Mouse (Mus musculus): ENCODE results near the gene Myo5c. TPM values are rescaled to one million over a fixed set of nuclear protein-coding genes. Genes with fewer than 3 reads are reported as not detected.
A peak's percentile ranks its signal among the peaks of the same experiment; 100 is the strongest.

The Myo5c gene
- total and polyA plus RNA-seq, 3 experiments: 3.8 to 5.2 (median 4.4) TPM

GRCm38 (mm10) chr9:75313138-75313831, 81.5 kb downstream of the Myo5c start:
- peak; percentile 39 for DNase-seq (ENCODE audit: extremely low read depth)
- Histone ChIP-seq H3K27me3 (replicated peaks) (peaks cover 1% of the 10 kb centered on the region), H3K4me1 (ENCODE audit: control insufficient read depth in 1 of 2, insufficient read depth in 2 of 2) (peaks cover 6 to 10% of the 10 kb centered on the region in 2 experiments), H3K9ac (ENCODE audit: insufficient read depth, low read depth) (peak overlapping the region; percentile 54), H3K36me3 (replicated peaks in 1 of 2; ENCODE audit: control insufficient read depth in 1 of 2, insufficient read depth in 1 of 2, low read length in 1 of 2) (peaks cover 0 to 2% of the 10 kb centered on the region in 2 experiments), H3K4me2 (ENCODE audit: insufficient read depth, low read depth, poor library complexity, severe bottlenecking) (peak overlapping the region; percentile 99), H3K79me2 (replicated peaks; ENCODE audit: control insufficient read depth, extremely low read depth, insufficient read depth, poor library complexity, severe bottlenecking) (no peaks in the 10 kb centered on the region), H3K9me3 (replicated peaks; ENCODE audit: low read length) (no peaks in the 10 kb centered on the region), H3K27ac (ENCODE audit: insufficient read depth, low read depth) (no peak overlapping the region), H3K4me3 (replicated peaks in 1 of 3; ENCODE audit: low read depth in 2 of 3, low read length in 2 of 3, poor library complexity in 1 of 3) (peak overlapping the region; percentile 42 to 98 (median 67))
- in situ Hi-C loops (cut with MboI; ENCODE audit: low pct_ligation_motif_present, low pct_unique_long_range_greater_than_20kb, low sequenced_read_pairs) (loop anchor here (10.0 kb wide), 1 partner anchor 122 kb away; no protein-coding TSS in a partner anchor), dilution Hi-C loops (cut with MboI; ENCODE audit: extremely low pct_ligation_motif_present, extremely low pct_unique_long_range_greater_than_20kb, low sequenced_read_pairs) (no loop called here)
- TF ChIP-seq ELF1 (IDR thresholded peaks at IDR 0.05; ENCODE audit: low read depth, low read length) (peak; percentile 74), HCFC1 (IDR thresholded peaks at IDR 0.05; ENCODE audit: low read depth, low read length) (peak; percentile 37; the same call in 1 of the 2 replicates), GABPA (IDR thresholded peaks at IDR 0.05; ENCODE audit: insufficient replicate concordance, low read depth, low read length) (no peak), ZKSCAN1 (IDR thresholded peaks at IDR 0.05; ENCODE audit: borderline replicate concordance, low read depth, low read length) (no peak), BHLHE40 (IDR thresholded peaks at IDR 0.05; ENCODE audit: low read depth, low read length) (no peak), CHD2 (IDR thresholded peaks at IDR 0.05; ENCODE audit: low read length) (peak; percentile 66), RCOR1 (conservative IDR thresholded peaks at IDR 0.05; ENCODE audit: low read depth, low read length) (no peak), POLR2AphosphoS2 (IDR thresholded peaks at IDR 0.05; ENCODE audit: low read depth, low read length) (no peak), CTCF (conservative IDR thresholded peaks at IDR 0.05 in 1 of 2, IDR thresholded peaks at IDR 0.05 in 1 of 2; ENCODE audit: low read depth in 2 of 2, low read length in 2 of 2) (peak in 1 of 2 experiments; percentile 48; a peak in 2 of 4 replicates)

- DNase-seq (ENCODE audit: extremely low read depth): peak; percentile 52
- in situ Hi-C loops (cut with MboI; ENCODE audit: low pct_ligation_motif_present, low pct_unique_long_range_greater_than_20kb, low sequenced_read_pairs) (loop anchor here (10.0 kb wide), 1 partner anchor 121 kb away; no protein-coding TSS in a partner anchor), dilution Hi-C loops (cut with MboI; ENCODE audit: extremely low pct_ligation_motif_present, extremely low pct_unique_long_range_greater_than_20kb, low sequenced_read_pairs) (no loop called here)
- peaks cover 1% of the 10 kb centered on the region for H3K27me3 ChIP-seq (replicated peaks)
- H3K4me2 ChIP-seq (ENCODE audit: insufficient read depth, low read depth, poor library complexity, severe bottlenecking): peak overlapping the region; percentile 99
- peaks cover 3 to 10% of the 10 kb centered on the region in 2 experiments; a peak in 3 of 4 replicates for H3K4me1 ChIP-seq (ENCODE audit: control insufficient read depth in 1 of 2, insufficient read depth in 2 of 2)
- no peaks in the 10 kb centered on the region for H3K9me3 ChIP-seq (replicated peaks; ENCODE audit: low read length)
- TF ChIP-seq MXI1 (IDR thresholded peaks at IDR 0.05; ENCODE audit: low read depth, low read length): 0 out of 2 replicates have a peak, but pooled peaks have one; percentile 37
- no peak for TF ChIP-seq CHD2 (IDR thresholded peaks at IDR 0.05; ENCODE audit: low read length)
- TF ChIP-seq MEF2A (IDR thresholded peaks at IDR 0.05; ENCODE audit: borderline replicate concordance, low read depth, low read length): no peak
- no peak for TF ChIP-seq ZMIZ1 (IDR thresholded peaks at IDR 0.05; ENCODE audit: low read depth, low read length)
- no peak for TF ChIP-seq ETS1 (conservative IDR thresholded peaks at IDR 0.05; ENCODE audit: low read depth, low read length)
- no peak for TF ChIP-seq E2F4 (IDR thresholded peaks at IDR 0.05; ENCODE audit: insufficient replicate concordance, low read depth, low read length)
- 0 out of 2 replicates have a peak, but pooled peaks have one; percentile 12 for TF ChIP-seq MAZ (IDR thresholded peaks at IDR 0.05; ENCODE audit: low read depth, low read length)
- no peak for TF ChIP-seq POLR2AphosphoS2 (IDR thresholded peaks at IDR 0.05; ENCODE audit: low read depth, low read length)
- peak; percentile 50; the same call in 1 of the 2 replicates for TF ChIP-seq POLR2A (IDR thresholded peaks at IDR 0.05; ENCODE audit: low read depth, low read length)
- TF ChIP-seq EP300 (IDR thresholded peaks at IDR 0.05; ENCODE audit: low read length): no peak
- TF ChIP-seq MAFK (IDR thresholded peaks at IDR 0.05; ENCODE audit: insufficient replicate concordance, low read length): no peak
- no peak for TF ChIP-seq CTCF (conservative IDR thresholded peaks at IDR 0.05 in 1 of 2, IDR thresholded peaks at IDR 0.05 in 1 of 2; ENCODE audit: low read depth in 2 of 2, low read length in 2 of 2)
- TF ChIP-seq USF1 (IDR thresholded peaks at IDR 0.05; ENCODE audit: low read depth, low read length): no peak
- TF ChIP-seq IRF4 (IDR thresholded peaks at IDR 0.05; ENCODE audit: low read depth, low read length): no peak
- TF ChIP-seq UBTF (IDR thresholded peaks at IDR 0.05; ENCODE audit: low read depth, low read length): no peak
- no peak overlapping the region; the same call in 1 of the 2 replicates for H3K27ac ChIP-seq (ENCODE audit: insufficient read depth, low read depth)
- H3K79me2 ChIP-seq (replicated peaks; ENCODE audit: control insufficient read depth, extremely low read depth, insufficient read depth, poor library complexity, severe bottlenecking): no peaks in the 10 kb centered on the region
- H3K4me3 ChIP-seq (replicated peaks in 1 of 3; ENCODE audit: low read depth in 2 of 3, low read length in 2 of 3, poor library complexity in 1 of 3): peak overlapping the region; percentile 67 to 98 (median 71)
- H3K9ac ChIP-seq (ENCODE audit: insufficient read depth, low read depth): peak overlapping the region; percentile 54
- H3K36me3 ChIP-seq (replicated peaks in 1 of 2; ENCODE audit: control insufficient read depth in 1 of 2, insufficient read depth in 1 of 2, low read length in 1 of 2): peaks cover 0 to 2% of the 10 kb centered on the region in 2 experiments
Measured at GRCm38 (mm10) chr9:75313832-75314516, 82.2 kb downstream of the Myo5c start.

All from CH12.LX (cell line).